9 mouse cellular contexts compared by ENCODE assay signal in the genomic region with DNA sequence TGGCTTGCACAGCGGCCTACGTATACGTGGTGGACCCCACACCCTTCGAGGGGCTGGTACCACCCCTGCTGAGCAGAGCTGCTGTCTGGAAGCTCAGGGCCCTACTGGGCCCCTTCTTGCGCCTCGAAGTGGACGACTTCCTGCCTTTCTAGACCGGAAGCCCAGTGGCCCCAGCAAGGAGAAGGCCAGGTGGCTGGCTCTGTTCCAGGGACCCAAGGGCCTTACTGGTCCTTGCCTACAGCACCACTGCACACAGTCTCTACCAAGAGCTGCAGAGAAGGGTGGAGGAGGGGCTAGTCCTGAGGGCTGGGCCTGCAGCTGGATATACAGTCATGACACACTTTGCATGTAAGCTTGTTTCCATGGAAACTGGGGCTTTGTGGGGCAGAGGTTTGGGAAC. TPM values are rescaled to one million over a fixed set of nuclear protein-coding genes. Genes with fewer than 3 reads are reported as not detected.
A peak's percentile ranks its signal among the peaks of the same experiment; 100 is the strongest.
DNase-seq lines count a peak whose midpoint lies in the region; ATAC-seq and TF ChIP-seq lines count a peak whose summit lies in the region.
"Had no signal": no experiment of that assay in that cellular context is flagged by ENCODE, and none has a peak within 500 bp of the region (broad histone marks: within the 10 kb centered on the region; RNA-seq: fewer than 3 reads in every experiment).

No protein-coding gene starts in this region.

- WGBS in forebrain, embryonic 12.5 days: 64% methylated on average over 8 of the region's 8 CpGs
- 57% methylated on average over 8 of the region's 8 CpGs for WGBS in neural tube, embryonic 13.5 days

- no peak for DNase-seq in left cerebral cortex, adult 2 months (ENCODE audit: extremely low spot score in 1 of 2, low spot score in 2 of 2)
- no peak for DNase-seq in left cerebral cortex, postnatal 36 days (ENCODE audit: low spot score in 2 of 2)
- DNase-seq in adrenal gland, adult 8-10 months: peak; percentile 34
- peak; percentile 28 for DNase-seq in kidney, postnatal 14 days
- no peak for DNase-seq in layer of hippocampus, adult 9-10 months (ENCODE audit: low spot score)
- DNase-seq in gastrocnemius, adult 18-20 months (ENCODE audit: low spot score): no peak

- no peak overlapping the region for H3K4me3 ChIP-seq in left cerebral cortex, adult 2 months
- H3K4me3 ChIP-seq in forebrain, embryonic 12.5 days (replicated peaks): no peak overlapping the region
- no peak overlapping the region for H3K4me3 ChIP-seq in neural tube, embryonic 13.5 days

- H3K27ac ChIP-seq in left cerebral cortex, adult 2 months: peak overlapping the region; percentile 25; the same call in 1 of the 2 replicates
- peak overlapping the region; percentile 57; the same call in 1 of the 2 replicates for H3K27ac ChIP-seq in forebrain, embryonic 12.5 days
- no peak overlapping the region for H3K27ac ChIP-seq in neural tube, embryonic 13.5 days (replicated peaks)

- H3K9me3 ChIP-seq in forebrain, embryonic 12.5 days: no peaks in the 10 kb centered on the region
- H3K9me3 ChIP-seq in neural tube, embryonic 13.5 days: no peaks in the 10 kb centered on the region

- ATAC-seq in forebrain, embryonic 12.5 days (ENCODE audit: low FRiP score): peak; percentile 45; the same call in 1 of the 2 replicates
- ATAC-seq in neural tube, embryonic 13.5 days (ENCODE audit: low read depth): peak; percentile 37; the same call in 1 of the 2 replicates

- H3K4me2 ChIP-seq in forebrain, embryonic 12.5 days: no peak overlapping the region
- H3K4me2 ChIP-seq in neural tube, embryonic 13.5 days: no peak overlapping the region

- H3K9ac ChIP-seq in forebrain, embryonic 12.5 days: no peak overlapping the region
- H3K9ac ChIP-seq in neural tube, embryonic 13.5 days: peak overlapping the region; percentile 17; the same call in 1 of the 2 replicates

- intact Hi-C loops in left cerebral cortex, adult 2 months (cut with DNase I): no loop called here
- intact Hi-C loops in left cerebral cortex, postnatal 36 days (cut with DNase I): loop anchor here (10.0 kb wide), 1 partner anchor 295 kb away; the partner anchor contains the start of gene Slc25a1

- H3K27me3 ChIP-seq in forebrain, embryonic 12.5 days: no peaks in the 10 kb centered on the region
- H3K27me3 ChIP-seq in neural tube, embryonic 13.5 days: no peaks in the 10 kb centered on the region

- peaks cover 40% of the 10 kb centered on the region for H3K36me3 ChIP-seq in forebrain, embryonic 12.5 days (replicated peaks)
- peaks cover 44% of the 10 kb centered on the region for H3K36me3 ChIP-seq in neural tube, embryonic 13.5 days

- peaks cover 31% of the 10 kb centered on the region for H3K4me1 ChIP-seq in forebrain, embryonic 12.5 days
- peaks cover 34% of the 10 kb centered on the region for H3K4me1 ChIP-seq in neural tube, embryonic 13.5 days (replicated peaks)

- TF ChIP-seq CTCF in left cerebral cortex, adult 2 months (IDR thresholded peaks at IDR 0.05): no peak

RNA-seq across cellular contexts. Expression of gene Ccdc188, which starts 2.3 kb away (rescaled TPM):
- total RNA-seq in left cerebral cortex, adult 2 months (2021): not detected
- under 1 TPM in 1 of 2 experiments, not detected in 1; 0.57 TPM for total RNA-seq in left cerebral cortex, postnatal 36 days (2021)
- not detected for total RNA-seq in adrenal gland, adult 8-10 months (2022)
- not detected in 2 replicates for polyA plus RNA-seq in forebrain, embryonic 12.5 days (2016; fragmentation: Nextera tagmentation; extraction: Ambion mirVana)
- not detected in 2 replicates for polyA plus RNA-seq in neural tube, embryonic 13.5 days (2015; fragmentation: Nextera tagmentation; extraction: Ambion mirVana)
- not detected for total RNA-seq in gastrocnemius, adult 18-20 months (2021)
- total RNA-seq: left cerebral cortex, postnatal 25 days had no signal

RNA-seq across cellular contexts. Expression of gene Zdhhc8, which starts 14.9 kb away (rescaled TPM):
- 100 to 1,000 TPM; 132 to 134 TPM for total RNA-seq in left cerebral cortex, adult 2 months (2021)
- total RNA-seq in left cerebral cortex, postnatal 36 days (2021): 100 to 1,000 TPM; 145 to 154 TPM
- 10 to 100 TPM; 20.5 to 33.0 (median 27.2) TPM for total RNA-seq in adrenal gland, adult 8-10 months (2022)
- polyA plus RNA-seq in forebrain, embryonic 12.5 days (2016; fragmentation: Nextera tagmentation; extraction: Ambion mirVana): 15.7 and 16.9 TPM in 2 replicates
- 15.3 and 17.0 TPM in 2 replicates for polyA plus RNA-seq in neural tube, embryonic 13.5 days (2015; fragmentation: Nextera tagmentation; extraction: Ambion mirVana)
- 10 to 100 TPM; 23.7 to 27.3 TPM for total RNA-seq in gastrocnemius, adult 18-20 months (2021)

RNA-seq across cellular contexts. Expression of gene Trmt2a, which starts 28.5 kb away (rescaled TPM):
- 10 to 100 TPM; 43.6 to 47.7 TPM for total RNA-seq in left cerebral cortex, adult 2 months (2021)
- total RNA-seq in left cerebral cortex, postnatal 36 days (2021): 10 to 100 TPM; 39.7 to 59.3 TPM
- total RNA-seq in adrenal gland, adult 8-10 months (2022): 10 to 100 TPM; 49.8 to 66.4 (median 59.1) TPM
- polyA plus RNA-seq in forebrain, embryonic 12.5 days (2016; fragmentation: Nextera tagmentation; extraction: Ambion mirVana): 111 and 118 TPM in 2 replicates
- 89.1 and 92.0 TPM in 2 replicates for polyA plus RNA-seq in neural tube, embryonic 13.5 days (2015; fragmentation: Nextera tagmentation; extraction: Ambion mirVana)
- total RNA-seq in gastrocnemius, adult 18-20 months (2021): 10 to 100 TPM in 1 of 2 experiments, 1 to 10 TPM in 1; 9.2 to 11.2 TPM

RNA-seq across cellular contexts. Expression of gene Ranbp1, which starts 28.5 kb away (rescaled TPM):
- total RNA-seq in left cerebral cortex, adult 2 months (2021): 10 to 100 TPM; 87.3 to 92.9 TPM
- 10 to 100 TPM; 85.8 to 89.3 TPM for total RNA-seq in left cerebral cortex, postnatal 36 days (2021)
- 100 to 1,000 TPM in 3 of 4 experiments, 10 to 100 TPM in 1; 98.7 to 146 (median 114) TPM for total RNA-seq in adrenal gland, adult 8-10 months (2022)
- 983 and 1,008 TPM in 2 replicates for polyA plus RNA-seq in forebrain, embryonic 12.5 days (2016; fragmentation: Nextera tagmentation; extraction: Ambion mirVana)
- 432 and 457 TPM in 2 replicates for polyA plus RNA-seq in neural tube, embryonic 13.5 days (2015; fragmentation: Nextera tagmentation; extraction: Ambion mirVana)
- 10 to 100 TPM; 20.0 to 26.0 TPM for total RNA-seq in gastrocnemius, adult 18-20 months (2021)

RNA-seq across cellular contexts. Expression of gene Gm49776, which starts 38.1 kb away (rescaled TPM):
- total RNA-seq in left cerebral cortex, adult 2 months (2021): not detected
- not detected for total RNA-seq in left cerebral cortex, postnatal 36 days (2021)
- not detected for total RNA-seq in adrenal gland, adult 8-10 months (2022)
- polyA plus RNA-seq in forebrain, embryonic 12.5 days (2016; fragmentation: Nextera tagmentation; extraction: Ambion mirVana): 3.4 TPM in 1 of 2 replicates, not detected in the other
- 1.2 and 4.8 TPM in 2 replicates for polyA plus RNA-seq in neural tube, embryonic 13.5 days (2015; fragmentation: Nextera tagmentation; extraction: Ambion mirVana)
- total RNA-seq in gastrocnemius, adult 18-20 months (2021): not detected

Comparison
In these comparisons a context has a peak if more than half of its experiments do, and no peak if none do; other contexts are left out.
1. DNase-seq: peak in adrenal gland, adult 8-10 months (single experiment) and kidney, postnatal 14 days (single experiment); none in left cerebral cortex, adult 2 months (0 of 2), left cerebral cortex, postnatal 36 days (0 of 2), layer of hippocampus, adult 9-10 months (single experiment) and gastrocnemius, adult 18-20 months (single experiment).